Mouse (Mus musculus) midbrain, embryonic 12.5 days (tissue): Measurements from ENCODE around the gene Trmt2a. TPM values are rescaled to one million over a fixed set of nuclear protein-coding genes. Genes with fewer than 3 reads are reported as not detected.

Experiments
- ATAC-seq: fragments of 200-750 bp; cut with Nextera tagmentation; 2 replicates; pipeline ENCODE4 v1.8.0; 2017; ENCODE audit warnings: low read depth, moderate TSS enrichment, moderate library complexity; ENCODE audit not compliant: low FRiP score
- H3K27ac ChIP-seq: fragments of 300-500 bp; sonication (generic); replicated peaks from 2 replicates; pipeline ENCODE4 v1.5.1; 2016; ENCODE audit warnings: mild to moderate bottlenecking
- H3K27me3 ChIP-seq: fragments of 300-500 bp; sonication (generic); 2 replicates; pipeline ENCODE4 v1.6.1; 2016; ENCODE audit warnings: mild to moderate bottlenecking
- H3K36me3 ChIP-seq: fragments of 300-500 bp; sonication (generic); 2 replicates; pipeline ENCODE4 v1.6.1; 2016
- H3K4me1 ChIP-seq: fragments of 300-500 bp; sonication (generic); 2 replicates; pipeline ENCODE4 v1.6.1; 2016
- H3K4me2 ChIP-seq: fragments of 300-500 bp; sonication (generic); replicated peaks from 2 replicates; pipeline ENCODE4 v1.6.1; 2016; ENCODE audit warnings: mild to moderate bottlenecking, moderate library complexity
- H3K4me3 ChIP-seq: fragments of 300-500 bp; sonication (generic); 2 replicates; pipeline ENCODE4 v1.5.1; 2016; ENCODE audit warnings: mild to moderate bottlenecking
- H3K9ac ChIP-seq: fragments of 300-500 bp; sonication (generic); replicated peaks from 2 replicates; pipeline ENCODE4 v1.6.1; 2016; ENCODE audit warnings: mild to moderate bottlenecking, moderate library complexity
- H3K9me3 ChIP-seq: fragments of 300-500 bp; sonication (generic); 2 replicates; pipeline ENCODE4 v1.6.1; 2016; ENCODE audit warnings: mild to moderate bottlenecking
- WGBS: fragments of 180-500 bp; shearing (Covaris S2); methylation state at CpG from one replicate; pipeline ENCODE4 v1.1.7; 2016; 5-methylcytosine and 5-hydroxymethylcytosine counted together
- polyA plus RNA-seq: library from polyadenylated mRNA; unstranded; fragments of >200 nt; fragmentation: Nextera tagmentation; extraction: Ambion mirVana; gene quantifications from 2 replicates; pipeline ENCODE4 v1.2.1, GENCODE M21; 2016

Gene Trmt2a
- polyA plus RNA-seq, 1 experiment from 2014 or later: 120 TPM

DNA sequence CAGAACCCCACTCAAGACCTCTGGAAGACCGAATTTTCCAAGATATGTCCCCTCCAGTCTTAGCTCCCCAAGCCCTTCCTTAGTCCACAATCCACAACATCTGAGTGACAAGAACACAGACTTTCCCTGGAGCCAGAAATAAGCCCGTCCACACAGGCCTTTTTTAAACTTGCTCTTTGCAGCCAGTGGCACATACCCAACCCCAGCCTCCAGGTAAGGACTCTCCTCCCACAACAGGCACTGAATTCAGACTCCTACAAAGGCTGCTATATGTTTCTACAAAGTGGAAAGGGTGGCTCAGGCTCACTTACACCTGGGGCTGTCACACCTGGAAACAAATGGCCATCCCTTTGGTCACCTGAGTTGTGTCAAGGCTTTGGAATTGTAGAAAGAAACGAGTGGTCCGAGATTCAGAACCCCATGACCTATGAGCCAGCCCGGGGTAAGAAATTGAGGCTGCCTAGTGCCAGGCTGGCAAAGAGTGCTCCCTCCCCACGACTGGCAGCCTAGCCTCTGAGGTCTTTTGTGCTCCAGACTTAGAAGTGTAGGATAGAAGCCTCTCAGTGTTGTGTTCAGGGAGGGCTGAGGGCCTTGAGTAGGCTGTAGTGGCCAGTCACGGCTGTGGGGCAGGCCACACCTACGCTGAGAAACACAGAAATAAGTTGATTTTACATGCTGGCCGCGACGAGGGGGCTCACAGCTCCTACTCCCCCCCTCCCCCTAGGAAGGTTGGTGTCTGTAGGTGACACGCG is 14.4 kb upstream of the Trmt2a start:
- H3K9ac ChIP-seq: peak overlapping the region; percentile 89
- peak; percentile 21; the same call in 1 of the 2 replicates for ATAC-seq
- peaks cover 35% of the 10 kb centered on the region for H3K4me1 ChIP-seq
- H3K4me2 ChIP-seq: peak overlapping the region; percentile 68
- WGBS: 20% methylated on average over 13 of the region's 13 CpGs
- peak overlapping the region; percentile 91; the same call in 1 of the 2 replicates for H3K27ac ChIP-seq
- H3K9me3 ChIP-seq: no peaks in the 10 kb centered on the region
- peaks cover 14% of the 10 kb centered on the region for H3K36me3 ChIP-seq
- no peaks in the 10 kb centered on the region for H3K27me3 ChIP-seq
- peak overlapping the region; percentile 79 for H3K4me3 ChIP-seq

DNA sequence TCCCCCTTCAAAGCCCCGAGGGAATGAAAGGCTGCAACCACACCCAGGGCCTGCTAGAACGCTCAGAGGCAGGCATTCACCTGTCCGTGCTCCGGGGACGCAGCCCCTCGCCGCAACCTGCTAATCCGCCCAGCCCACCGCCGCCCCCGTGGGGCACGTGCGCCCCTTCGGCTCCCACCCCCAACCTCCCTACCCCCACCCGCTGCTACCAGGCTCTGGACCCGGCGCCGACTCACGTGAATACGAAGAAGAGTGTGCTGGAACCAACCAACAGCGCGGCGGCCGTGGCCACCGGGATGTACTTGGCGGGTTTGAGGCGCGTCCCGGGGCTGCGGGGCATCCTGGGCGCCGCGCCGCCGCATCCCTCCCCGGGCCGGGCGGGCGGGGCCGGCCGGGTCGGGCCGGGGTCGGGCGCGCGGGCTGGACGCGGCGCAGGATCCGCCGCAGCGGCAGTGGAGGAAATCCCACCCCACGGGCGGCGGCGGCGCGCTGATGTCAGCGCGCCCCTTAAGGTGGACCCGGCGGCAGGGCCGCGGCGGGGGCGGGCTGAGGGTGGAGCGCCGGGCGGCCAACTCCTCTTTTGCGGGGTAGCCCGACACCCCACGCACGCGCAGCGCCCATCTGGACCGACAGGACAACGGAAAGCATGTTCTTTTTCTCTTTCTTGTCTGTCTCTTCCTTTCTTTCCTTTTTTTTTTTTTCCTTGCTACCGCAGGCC is 13.6 kb upstream of the Trmt2a start, which contains the start of gene Zdhhc8:
Gene Zdhhc8, minus strand, starts transcription at position 466 of the 718 bp plus-strand sequence.
- Histone ChIP-seq H3K9ac (peak within 1 kb of the TSS; percentile 89), H3K4me2 (peak within 1 kb of the TSS; percentile 68), H3K9me3 (no peaks in the 10 kb centered on the region), H3K4me3 (peak within 1 kb of the TSS; percentile 79), H3K36me3 (peaks cover 19% of the 10 kb centered on the region), H3K27me3 (no peaks in the 10 kb centered on the region), H3K4me1 (peaks cover 31% of the 10 kb centered on the region), H3K27ac (peak within 1 kb of the TSS; percentile 91)
- peak; percentile 76 for ATAC-seq
- under 1% methylated on average over 54 of the region's 79 CpGs for WGBS

DNA sequence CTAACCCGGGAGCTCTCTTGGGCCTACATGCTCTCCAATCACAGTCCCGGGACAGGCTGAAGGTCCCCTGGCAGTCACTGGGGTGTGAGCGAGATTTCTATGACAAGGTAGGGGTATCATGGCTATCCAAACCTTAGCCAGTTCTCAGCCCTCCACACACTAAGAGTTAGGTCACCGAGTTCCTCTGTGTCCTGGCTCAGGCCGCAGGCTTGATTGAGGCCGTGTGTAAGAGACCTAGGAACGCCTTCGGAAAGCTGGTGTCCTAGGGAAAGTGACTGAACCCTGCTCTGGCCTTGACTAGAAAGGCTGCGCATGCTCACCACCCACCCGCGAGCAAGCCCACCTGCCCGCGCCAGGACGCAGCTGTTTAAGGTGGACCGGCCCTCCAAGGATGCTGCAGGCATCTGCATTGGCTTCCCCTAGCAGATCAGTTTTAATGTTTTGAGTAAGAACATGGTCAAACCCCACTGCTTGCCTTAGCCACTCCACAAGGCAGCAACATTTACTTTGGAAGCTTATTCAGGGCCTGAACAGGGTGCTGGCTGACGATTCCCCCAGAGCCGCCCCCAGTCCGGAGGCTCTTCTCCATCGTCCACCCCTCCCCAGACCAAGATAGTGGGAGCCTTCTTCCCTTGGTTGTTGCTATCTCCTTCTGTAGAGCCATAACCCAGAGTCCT is 13.0 kb upstream of the Trmt2a start:
- H3K4me2 ChIP-seq: peak overlapping the region; percentile 68
- H3K36me3 ChIP-seq: peaks cover 26% of the 10 kb centered on the region
- peaks cover 29% of the 10 kb centered on the region for H3K4me1 ChIP-seq
- WGBS: 5% methylated on average over 19 of the region's 19 CpGs
- no peaks in the 10 kb centered on the region for H3K9me3 ChIP-seq
- ATAC-seq: peak; percentile 67
- no peaks in the 10 kb centered on the region for H3K27me3 ChIP-seq
- peak overlapping the region; percentile 91 for H3K27ac ChIP-seq
- H3K4me3 ChIP-seq: peak overlapping the region; percentile 79
- peak overlapping the region; percentile 89 for H3K9ac ChIP-seq

DNA sequence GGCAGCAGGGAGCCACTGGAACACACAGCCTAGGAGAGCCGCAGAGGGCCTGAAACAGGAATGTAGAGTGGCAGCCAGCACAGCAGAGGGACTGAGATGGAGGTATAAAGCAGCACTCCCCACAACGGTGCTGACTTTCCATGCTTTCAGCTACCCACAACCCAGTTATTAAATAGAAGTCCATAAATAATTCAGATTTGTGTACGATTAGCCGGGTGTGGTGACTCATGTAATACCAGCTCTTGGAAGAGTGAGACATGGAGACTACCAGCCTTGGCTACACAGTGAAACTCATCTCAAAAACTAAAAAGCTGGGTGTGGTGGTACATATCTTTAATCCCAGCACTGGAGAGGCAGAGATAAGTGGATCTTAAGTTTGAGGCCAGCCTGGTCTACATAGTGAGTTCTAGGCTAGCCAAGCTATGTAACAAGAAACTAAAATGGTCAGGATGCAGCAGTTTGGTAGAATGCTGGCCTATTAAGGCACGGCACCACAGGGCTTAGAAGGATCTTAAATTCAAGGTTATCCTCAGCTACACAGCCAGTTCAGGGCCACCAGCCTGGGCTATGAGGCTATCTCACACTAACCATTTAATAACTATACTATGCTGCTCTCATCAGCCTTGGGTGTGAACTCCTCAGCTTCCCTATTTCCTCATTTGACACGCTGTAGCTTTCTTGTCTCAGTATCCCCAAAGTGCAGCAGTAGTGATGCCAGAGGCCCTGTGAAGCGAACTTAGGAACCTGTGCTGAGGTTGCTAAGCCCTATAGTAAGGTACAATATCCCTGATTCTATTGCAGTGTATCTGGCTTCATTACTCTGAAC is 11.6 kb upstream of the Trmt2a start:
- no peak for ATAC-seq
- Histone ChIP-seq H3K4me1 (peaks cover 29% of the 10 kb centered on the region), H3K9me3 (no peaks in the 10 kb centered on the region), H3K4me2 (peak overlapping the region; percentile 68), H3K4me3 (no peak overlapping the region), H3K27me3 (no peaks in the 10 kb centered on the region), H3K36me3 (peaks cover 40% of the 10 kb centered on the region), H3K9ac (no peak overlapping the region), H3K27ac (no peak overlapping the region)
- 83% methylated on average over 7 of the region's 7 CpGs for WGBS

DNA sequence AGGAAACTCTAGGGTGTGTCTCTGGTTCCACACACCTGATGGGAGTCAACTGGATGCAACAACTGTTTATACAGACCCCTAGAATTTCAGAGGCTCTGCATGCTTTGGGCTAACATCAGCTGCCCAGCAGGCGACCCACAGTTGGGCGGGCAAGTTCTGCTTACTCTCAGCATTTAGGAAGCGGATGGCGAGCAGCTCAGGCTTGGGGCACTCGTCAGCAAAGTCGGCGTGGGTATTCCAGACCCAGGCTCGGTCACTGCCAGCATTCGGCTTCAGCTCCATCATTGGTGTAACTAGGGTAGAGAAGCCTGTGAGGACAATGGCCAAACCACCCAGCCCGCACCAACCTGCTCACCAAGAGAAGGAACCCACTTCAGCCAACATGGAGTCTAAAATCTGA is 6.9 kb upstream of the Trmt2a start:
- no peak for ATAC-seq
- Histone ChIP-seq H3K9me3 (no peaks in the 10 kb centered on the region), H3K4me3 (no peak overlapping the region), H3K4me1 (peaks cover 6% of the 10 kb centered on the region), H3K9ac (no peak overlapping the region), H3K36me3 (peaks cover 87% of the 10 kb centered on the region), H3K27me3 (no peaks in the 10 kb centered on the region), H3K4me2 (no peak overlapping the region), H3K27ac (no peak overlapping the region)
- 92% methylated on average over 10 of the region's 10 CpGs for WGBS

DNA sequence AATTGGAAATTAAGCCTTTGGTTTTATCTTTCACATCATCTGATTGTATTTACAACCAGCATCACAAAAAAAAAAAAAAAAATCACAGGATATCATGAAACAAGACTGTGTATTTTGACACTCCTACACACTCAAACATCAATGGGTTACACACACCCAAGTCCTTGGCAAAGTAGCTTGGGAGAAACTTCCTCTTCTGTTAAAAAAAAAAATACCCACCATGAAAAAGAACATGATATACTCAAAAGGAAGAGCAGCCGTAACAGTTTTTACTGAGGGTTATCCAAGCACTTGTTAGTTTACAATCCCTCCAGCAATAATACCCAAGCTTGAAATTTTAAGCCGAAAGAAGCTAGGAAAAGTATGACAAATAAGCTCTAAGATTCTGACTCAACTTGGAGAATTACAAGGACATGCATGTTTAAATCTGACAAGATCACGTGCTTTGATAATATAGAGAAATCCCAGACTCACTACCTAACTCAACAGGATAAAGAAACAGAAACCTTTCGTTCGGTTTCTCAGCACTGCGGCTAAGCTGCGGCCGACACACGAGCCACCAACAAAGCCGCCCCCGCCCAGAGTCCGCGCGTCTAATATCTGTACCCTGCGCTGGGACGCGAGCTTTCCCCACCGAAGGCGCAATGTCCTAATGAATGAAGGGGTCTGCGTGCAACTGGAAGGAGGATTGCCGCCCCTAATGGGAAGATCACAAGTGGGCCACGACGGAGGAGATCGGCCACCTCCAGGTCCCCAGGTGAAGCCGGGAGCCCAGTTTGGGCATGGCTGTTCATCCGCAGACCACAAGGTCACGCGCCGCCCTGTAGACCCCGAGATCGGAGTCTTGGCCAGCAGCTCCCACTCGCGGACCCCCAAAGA is 719 bp upstream of the Trmt2a start:
- no peaks in the 10 kb centered on the region for H3K27me3 ChIP-seq
- H3K9ac ChIP-seq: peak overlapping the region; percentile 92
- 1% methylated on average over 33 of the region's 33 CpGs for WGBS
- H3K4me2 ChIP-seq: peak overlapping the region; percentile 93
- peak overlapping the region; percentile 96 for H3K4me3 ChIP-seq
- H3K27ac ChIP-seq: peak overlapping the region; percentile 92
- peaks cover 65% of the 10 kb centered on the region for H3K36me3 ChIP-seq
- H3K9me3 ChIP-seq: no peaks in the 10 kb centered on the region
- peak; percentile 1; the same call in 1 of the 2 replicates for ATAC-seq
- H3K4me1 ChIP-seq: peaks cover 42% of the 10 kb centered on the region

DNA sequence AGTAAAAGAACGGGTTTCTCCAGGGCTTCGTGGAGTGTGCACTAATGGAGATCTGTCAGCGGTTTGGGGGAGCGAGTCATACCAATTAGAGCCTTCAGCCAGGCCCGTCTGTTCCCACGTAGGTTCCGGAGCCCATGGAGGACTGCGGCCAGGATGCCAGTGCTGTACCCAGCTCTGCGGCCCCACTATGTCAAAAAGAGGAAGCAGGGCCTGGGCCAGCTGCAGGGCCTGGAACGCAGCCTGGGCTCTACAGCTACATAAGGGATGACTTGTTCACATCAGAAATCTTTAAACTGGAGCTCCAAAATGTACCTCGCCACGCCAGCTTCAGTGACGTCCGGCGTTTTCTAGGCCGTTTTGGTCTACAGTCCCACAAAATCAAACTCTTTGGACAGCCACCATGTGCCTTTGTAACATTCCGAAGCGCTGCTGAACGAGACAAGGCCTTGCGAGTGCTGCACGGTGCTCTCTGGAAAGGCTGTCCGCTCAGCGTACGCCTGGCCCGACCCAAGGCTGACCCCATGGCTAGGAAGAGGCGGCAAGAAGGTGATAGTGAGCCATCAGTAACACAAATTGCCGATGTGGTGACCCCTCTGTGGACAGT is 987 bp downstream of the Trmt2a start:
- peaks cover 42% of the 10 kb centered on the region for H3K4me1 ChIP-seq
- H3K9me3 ChIP-seq: no peaks in the 10 kb centered on the region
- peak; percentile 14; the same call in 1 of the 2 replicates for ATAC-seq
- H3K36me3 ChIP-seq: peaks cover 65% of the 10 kb centered on the region
- peak overlapping the region; percentile 92 for H3K27ac ChIP-seq
- H3K9ac ChIP-seq: peak overlapping the region; percentile 92
- peak overlapping the region; percentile 96 for H3K4me3 ChIP-seq
- H3K4me2 ChIP-seq: peak overlapping the region; percentile 93
- no peaks in the 10 kb centered on the region for H3K27me3 ChIP-seq
- WGBS: 7% methylated on average over 27 of the region's 27 CpGs

DNA sequence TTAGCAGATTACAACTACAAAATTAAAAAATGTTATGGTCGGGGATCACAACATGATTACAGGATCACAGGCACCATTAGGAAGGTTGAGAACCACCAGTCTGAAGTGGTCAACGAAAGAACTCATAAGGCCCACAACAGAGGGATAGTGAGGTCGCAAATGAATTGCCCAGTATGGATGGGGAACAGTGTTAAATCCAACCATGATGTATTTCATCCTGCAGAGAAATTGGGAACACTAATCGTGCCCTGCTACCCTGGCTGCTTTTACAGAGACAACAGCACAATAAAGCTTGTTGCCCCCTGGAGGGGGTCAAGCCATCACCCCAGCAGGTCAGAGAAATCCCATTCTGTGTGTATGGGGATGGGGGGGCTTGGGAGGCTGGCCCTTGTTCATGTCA is 1.8 kb downstream of the Trmt2a start:
- H3K36me3 ChIP-seq: peaks cover 65% of the 10 kb centered on the region

DNA sequence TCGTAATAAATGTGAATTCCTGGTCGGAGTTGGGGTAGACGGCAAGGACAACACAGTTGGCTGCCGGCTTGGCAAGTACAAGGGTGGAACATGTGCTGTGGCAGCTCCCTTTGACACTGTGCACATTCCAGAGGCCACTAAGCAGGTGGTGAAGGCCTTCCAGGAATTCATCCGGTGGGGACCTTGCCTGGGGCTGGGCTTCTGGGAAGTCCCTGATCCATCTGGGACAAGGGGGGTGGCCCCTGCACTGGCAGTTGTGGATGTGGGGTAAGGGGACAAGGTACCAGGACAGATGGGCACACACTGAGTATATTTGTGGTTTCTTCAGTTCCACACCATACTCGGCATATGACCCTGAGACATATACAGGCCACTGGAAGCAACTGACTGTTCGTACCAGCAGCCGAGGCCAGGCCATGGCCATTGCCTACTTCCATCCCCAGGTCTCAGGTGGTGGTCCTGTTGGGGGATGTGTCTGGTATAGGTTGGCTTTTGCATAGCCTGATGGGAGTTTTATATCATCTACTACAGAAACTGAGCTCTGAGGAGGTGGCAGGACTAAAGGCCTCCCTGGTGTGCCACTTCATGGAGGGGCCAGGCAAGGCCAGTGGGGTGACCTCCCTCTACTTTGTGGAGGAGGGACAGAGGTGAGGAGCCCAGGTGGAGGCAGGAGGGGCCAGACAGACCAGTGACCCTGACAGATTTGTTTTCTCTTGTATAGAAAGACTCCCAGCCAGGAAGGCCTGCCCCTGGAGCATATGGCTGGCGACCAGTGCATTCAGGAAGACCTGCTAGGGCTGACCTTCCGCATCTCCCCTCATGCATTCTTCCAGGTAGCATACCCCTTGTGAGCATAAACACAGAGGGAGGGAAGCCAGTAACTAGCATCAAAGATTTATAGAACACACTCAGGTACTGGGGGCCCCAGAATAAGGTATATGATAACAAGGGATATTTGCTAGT is 2.6 kb downstream of the Trmt2a start:
- Histone ChIP-seq H3K4me2 (peak overlapping the region; percentile 93), H3K36me3 (peaks cover 64% of the 10 kb centered on the region), H3K9me3 (no peaks in the 10 kb centered on the region), H3K27ac (peak overlapping the region; percentile 8), H3K4me3 (peak overlapping the region; percentile 96; the same call in 1 of the 2 replicates), H3K27me3 (no peaks in the 10 kb centered on the region), H3K9ac (peak overlapping the region; percentile 92; the same call in 1 of the 2 replicates), H3K4me1 (peaks cover 40% of the 10 kb centered on the region)
- 68% methylated on average over 10 of the region's 10 CpGs for WGBS
- no peak for ATAC-seq

More for the DNA sequence above, 1.8 kb downstream of the Trmt2a start:
- Histone ChIP-seq H3K9ac (peak overlapping the region; percentile 92), H3K4me2 (peak overlapping the region; percentile 93), H3K27ac (peak overlapping the region; percentile 92; the same call in 1 of the 2 replicates), H3K27me3 (no peaks in the 10 kb centered on the region), H3K4me3 (peak overlapping the region; percentile 96), H3K9me3 (no peaks in the 10 kb centered on the region), H3K4me1 (peaks cover 42% of the 10 kb centered on the region)
- WGBS: 53% methylated on average over 4 of the region's 4 CpGs
- ATAC-seq: no peak
